ENCODE assay signal across 8 mouse cellular contexts in genomic region chr10:21295759-21296621, GRCm38 (mm10). TPM values are rescaled to one million over a fixed set of nuclear protein-coding genes. Genes with fewer than 3 reads are reported as not detected.
DNase-seq lines count a peak whose midpoint lies in the region; ATAC-seq and TF ChIP-seq lines count a peak whose summit lies in the region.

Gene Hbs1l (plus strand): TSS chr10:21295979.

- no peaks in the 10 kb centered on the region for H3K9me3 ChIP-seq in megakaryocyte, embryonic 14.5 days

- peak; percentile 74 to 90 for DNase-seq in gastrocnemius, adult 8-10 months (ENCODE audit: low spot score in 2 of 2)
- DNase-seq in hindlimb bud, embryonic 11.5 days (ENCODE audit: extremely low spot score, low read depth, low spot score), result peak; percentile 83
- peak; percentile 77 to 86 for DNase-seq in left cerebral cortex, adult 8-10 months (ENCODE audit: low spot score in 2 of 2)
- DNase-seq in right cerebral cortex, postnatal 10 days (ENCODE audit: low spot score in 2 of 2), result peak; percentile 94 to 96
- DNase-seq in urinary bladder, postnatal 25 days (ENCODE audit: low spot score), result peak; percentile 85

- H3K27ac ChIP-seq in cortical plate, adult 2 months (ENCODE audit: insufficient read depth, low read length), result peak within 1 kb of the TSS; percentile 69

- ATAC-seq in activated CD4-positive, CD25-positive, alpha-beta regulatory T cell, adult 4 months, result peak; percentile 89

- TF ChIP-seq CTCF in cortical plate, adult 2 months (IDR thresholded peaks at IDR 0.05; ENCODE audit: extremely low read depth, insufficient read depth, low read length), result no peak

- H3K36me3 ChIP-seq in megakaryocyte, embryonic 14.5 days (replicated peaks; ENCODE audit: low read length), result peaks cover 32% of the 10 kb centered on the region

- TF ChIP-seq POLR2A in cortical plate, adult 2 months (IDR thresholded peaks at IDR 0.05; ENCODE audit: extremely low read depth, insufficient read depth, low read length), result 0 out of 2 replicates have a peak, but pooled peaks have one; percentile 31

- H3K27me3 ChIP-seq in megakaryocyte, embryonic 14.5 days (replicated peaks), result no peaks in the 10 kb centered on the region

- peaks cover 7% of the 10 kb centered on the region for H3K4me1 ChIP-seq in cortical plate, adult 2 months (ENCODE audit: control insufficient read depth, insufficient read depth, low read length)
- H3K4me1 ChIP-seq in megakaryocyte, embryonic 14.5 days, result peaks cover 32% of the 10 kb centered on the region

- peak within 1 kb of the TSS; percentile 84 for H3K4me3 ChIP-seq in cortical plate, adult 2 months (ENCODE audit: insufficient read depth, low read length)
- peak within 1 kb of the TSS; percentile 100 for H3K4me3 ChIP-seq in megakaryocyte, embryonic 14.5 days (replicated peaks)

RNA-seq across cellular contexts. Expression of gene Hbs1l, which starts in this region (rescaled TPM):
- 100 to 1,000 TPM; 133 to 141 TPM for polyA plus RNA-seq in activated CD4-positive, CD25-positive, alpha-beta regulatory T cell, adult 4 months (2017; shearing (Covaris generic))
- polyA plus RNA-seq in cortical plate, adult 2 months (2012; rRNA removed), result 43.4 and 47.4 TPM in 2 replicates
- total RNA-seq in gastrocnemius, adult 8-10 months (2022), result 10 to 100 TPM; 65.8 to 72.5 (median 66.8) TPM
- 10 to 100 TPM; 57.9 to 61.9 (median 59.0) TPM for total RNA-seq in left cerebral cortex, adult 8-10 months (2022)
- 5.4 and 11.9 TPM in 2 replicates for polyA plus RNA-seq in megakaryocyte, embryonic 14.5 days (2012; ENCODE audit: insufficient read depth, low replicate concordance)

Comparison
In these comparisons a context has a peak if more than half of its experiments do, and no peak if none do; other contexts are left out.
1. Peak in every context shown above with its lines: DNase-seq, ATAC-seq, H3K4me3 ChIP-seq and H3K27ac ChIP-seq.